Mouse (Mus musculus) CH12.LX (cell line): ENCODE results near the gene Pbrm1.

Experiments used
- CHD2 ChIP-seq: IDR thresholded peaks from 2 replicates; pipeline ENCODE4 v1.6.1; 2011; ENCODE audit warnings: low read length, improper control_type of control experiment
- HCFC1 ChIP-seq: IDR thresholded peaks from 2 replicates; pipeline ENCODE4 v1.6.1; 2012; ENCODE audit warnings: low read depth, mild to moderate bottlenecking, inconsistent platforms, low read length, improper control_type of control experiment
- MYC ChIP-seq: IDR thresholded peaks from 2 replicates; pipeline ENCODE4 v1.6.1; 2011; ENCODE audit warnings: low read depth, mild to moderate bottlenecking, improper control_type of control experiment, low read length
- POLR2A ChIP-seq: IDR thresholded peaks from 2 replicates; pipeline ENCODE4 v1.6.1; 2011; ENCODE audit warnings: low read depth, mild to moderate bottlenecking, improper control_type of control experiment, low read length
- TBP ChIP-seq: conservative IDR thresholded peaks from 2 replicates; pipeline ENCODE4 v1.6.1; 2011; ENCODE audit warnings: low read depth, low read length, improper control_type of control experiment

GRCm38 (mm10) chr14:31017854-31018253, 1.1 kb upstream of the Pbrm1 start:
- peak; percentile 100 for TF ChIP-seq MYC
- TF ChIP-seq TBP, result 0 out of 2 replicates have a peak, but pooled peaks have one; percentile 35
- peak; percentile 42; the same call in 1 of the 2 replicates for TF ChIP-seq POLR2A
- no peak for TF ChIP-seq CHD2
- peak; percentile 38; the same call in 1 of the 2 replicates for TF ChIP-seq HCFC1
